Mouse (Mus musculus): ENCODE measurements around the gene Pheta2.
A peak's percentile ranks its signal among the peaks of the same experiment; 100 is the strongest.
"Not testable (repeated sequence)": the region's sequence is repeated elsewhere in the genome, so short reads cannot be mapped to it uniquely, and the experiment has no call there.

Pheta2 gene

GRCm38 (mm10) chr15:82368851-82369250 lies 30.1 kb downstream of the Pheta2 start:
- no peak for DNase-seq (ENCODE audit: low spot score in 2 of 2)

GRCm38 (mm10) chr15:82372446-82372845 lies 33.7 kb downstream of the Pheta2 start:
- DNase-seq (ENCODE audit: low spot score in 2 of 2) = no peak

GRCm38 (mm10) chr15:82372991-82373390 lies 34.2 kb downstream of the Pheta2 start:
- no peak for DNase-seq (ENCODE audit: low spot score in 2 of 2)

- no peak for DNase-seq (ENCODE audit: low spot score in 2 of 2)
Measured at GRCm38 (mm10) chr15:82374437-82374836, 35.7 kb downstream of the Pheta2 start.

- no peak for DNase-seq (ENCODE audit: low spot score in 2 of 2)
Measured at GRCm38 (mm10) chr15:82375855-82376254, 37.1 kb downstream of the Pheta2 start.

GRCm38 (mm10) chr15:82376393-82377138 lies 37.8 kb downstream of the Pheta2 start:
- DNase-seq (ENCODE audit: low spot score in 2 of 2) = peak; percentile 91 to 92

GRCm38 (mm10) chr15:82377701-82378100 lies 39.0 kb downstream of the Pheta2 start:
- no peak for DNase-seq (ENCODE audit: low spot score in 2 of 2)

- DNase-seq (ENCODE audit: low spot score in 2 of 2) = peak in 1 of 2 experiments; percentile 49
Measured at GRCm38 (mm10) chr15:82378261-82379180, 39.8 kb downstream of the Pheta2 start.

- peak in 1 of 2 experiments; percentile 52 for DNase-seq (ENCODE audit: low spot score in 2 of 2)
Measured at GRCm38 (mm10) chr15:82379511-82379870, 40.7 kb downstream of the Pheta2 start.

- peak; percentile 72 to 77 for DNase-seq (ENCODE audit: low spot score in 2 of 2)
Measured at GRCm38 (mm10) chr15:82379871-82380713, 41.4 kb downstream of the Pheta2 start, which contains the start of gene Cyp2d22. TSS of gene Cyp2d22 (minus strand) at chr15:82380260.

- peak in 1 of 2 experiments; percentile 19 for DNase-seq (ENCODE audit: low spot score in 2 of 2)
Measured at GRCm38 (mm10) chr15:82380714-82381062, 41.9 kb downstream of the Pheta2 start.

- no peak for DNase-seq (ENCODE audit: low spot score in 2 of 2)
Measured at GRCm38 (mm10) chr15:82382441-82382840, 43.7 kb downstream of the Pheta2 start.

- no peak for DNase-seq (ENCODE audit: low spot score in 2 of 2)
Measured at GRCm38 (mm10) chr15:82385729-82386128, 47.0 kb downstream of the Pheta2 start.

- not testable (repeated sequence) for DNase-seq (ENCODE audit: low spot score in 2 of 2)
Measured at GRCm38 (mm10) chr15:82389916-82390315, 51.2 kb downstream of the Pheta2 start.

- not testable (repeated sequence) for DNase-seq (ENCODE audit: low spot score in 2 of 2)
Measured at GRCm38 (mm10) chr15:82393922-82394321, 55.2 kb downstream of the Pheta2 start, which contains the start of gene Cyp2d11. TSS of gene Cyp2d11 (minus strand) at chr15:82394022.

Data from heart, adult 9 months (tissue).